Comparison of ENCODE assay signal across 35 mouse cellular contexts in genomic region chr15:59833232-59833631, GRCm38 (mm10).
"Had no signal": no experiment of that assay in that cellular context is flagged by ENCODE, and none has a peak within 500 bp of the region (broad histone marks: within the 10 kb centered on the region; RNA-seq: fewer than 3 reads in every experiment).

No protein-coding gene starts in this region.

- H3K9ac ChIP-seq: heart, embryonic 12.5 days; heart, embryonic 13.5 days; heart, embryonic 15.5 days; hindbrain, embryonic 12.5 days; hindbrain, embryonic 13.5 days; hindbrain, embryonic 14.5 days; hindbrain, embryonic 15.5 days; intestine, embryonic 15.5 days; kidney, embryonic 15.5 days had no signal

- H3K9me3 ChIP-seq: heart, embryonic 10.5 days; heart, embryonic 12.5 days; heart, embryonic 13.5 days; heart, embryonic 15.5 days; hindbrain, embryonic 10.5 days; hindbrain, embryonic 12.5 days; hindbrain, embryonic 13.5 days; hindbrain, embryonic 15.5 days; intestine, embryonic 15.5 days; kidney, embryonic 15.5 days had no signal

- H3K27ac ChIP-seq: heart, embryonic 10.5 days; heart, embryonic 13.5 days; heart, embryonic 15.5 days; hindbrain, embryonic 10.5 days; hindbrain, embryonic 12.5 days; hindbrain, embryonic 13.5 days; hindbrain, embryonic 14.5 days; hindbrain, embryonic 15.5 days; hindbrain, postnatal 0 days; intestine, embryonic 15.5 days; kidney, embryonic 15.5 days; kidney, postnatal 0 days; layer of hippocampus, adult 2 months had no signal

- H3K4me3 ChIP-seq: heart, embryonic 10.5 days; heart, embryonic 12.5 days; heart, embryonic 13.5 days; heart, embryonic 15.5 days; hindbrain, embryonic 10.5 days; hindbrain, embryonic 12.5 days; hindbrain, embryonic 13.5 days; hindbrain, embryonic 15.5 days; intestine, embryonic 15.5 days; kidney, embryonic 15.5 days; layer of hippocampus, adult 2 months had no signal

- DNase-seq: heart, postnatal 10 days; heart, postnatal 14 days; heart, postnatal 36 days; heart, postnatal 4 days; kidney, adult 11 months; kidney, adult 18-20 months; kidney, adult 2 months; kidney, adult 8-10 months; kidney, adult 9 months; kidney, postnatal 10 days; kidney, postnatal 14 days; kidney, postnatal 25 days; kidney, postnatal 36 days; kidney, postnatal 4 days; layer of hippocampus, adult 9-11 months; layer of hippocampus, postnatal 36 days had no signal

- H3K27me3 ChIP-seq: heart, embryonic 13.5 days; heart, embryonic 15.5 days; hindbrain, embryonic 12.5 days; hindbrain, embryonic 13.5 days; hindbrain, embryonic 15.5 days; intestine, embryonic 15.5 days; kidney, embryonic 15.5 days had no signal

- H3K4me1 ChIP-seq: hindbrain, embryonic 10.5 days had no signal

- H3K36me3 ChIP-seq: heart, embryonic 10.5 days; heart, embryonic 12.5 days; heart, embryonic 13.5 days; heart, embryonic 15.5 days; hindbrain, embryonic 10.5 days; hindbrain, embryonic 12.5 days; hindbrain, embryonic 13.5 days; hindbrain, embryonic 15.5 days; intestine, embryonic 15.5 days; kidney, embryonic 15.5 days had no signal

- H3K4me2 ChIP-seq: heart, embryonic 11.5 days; heart, embryonic 12.5 days; heart, embryonic 13.5 days; heart, embryonic 15.5 days; hindbrain, embryonic 12.5 days; hindbrain, embryonic 13.5 days; hindbrain, embryonic 14.5 days; hindbrain, embryonic 15.5 days; intestine, embryonic 15.5 days; kidney, embryonic 15.5 days had no signal

- ATAC-seq: hindbrain, embryonic 16.5 days; hindbrain, postnatal 0 days; inflammation-experienced regulatory T-cells, adult 6 months; intestine, embryonic 15.5 days; intestine, embryonic 16.5 days; intestine, postnatal 0 days had no signal
